Mouse (Mus musculus): ENCODE measurements around the gene Ccn6. TPM values are rescaled to one million over a fixed set of nuclear protein-coding genes. Genes with fewer than 3 reads are reported as not detected.
A peak's percentile ranks its signal among the peaks of the same experiment; 100 is the strongest.
"Not testable (repeated sequence)": the region's sequence is repeated elsewhere in the genome, so short reads cannot be mapped to it uniquely, and the experiment has no call there.

Gene Ccn6
- total RNA-seq (2021) = not detected
- long read RNA-seq, experiment 1 = 0 reads
- long read RNA-seq, experiment 2 = 0 reads

GRCm38 (mm10) chr10:39163694-39164093 is at the start of gene Ccn6:
Gene Ccn6 (minus strand): TSS chr10:39163794.
- no peak for DNase-seq

- no peak for DNase-seq
Observed at GRCm38 (mm10) chr10:39210031-39210430, 46.4 kb upstream of the Ccn6 start.

- DNase-seq = peak; percentile 34 to 41
Observed at GRCm38 (mm10) chr10:39209161-39210025, 45.8 kb upstream of the Ccn6 start.

DNA sequence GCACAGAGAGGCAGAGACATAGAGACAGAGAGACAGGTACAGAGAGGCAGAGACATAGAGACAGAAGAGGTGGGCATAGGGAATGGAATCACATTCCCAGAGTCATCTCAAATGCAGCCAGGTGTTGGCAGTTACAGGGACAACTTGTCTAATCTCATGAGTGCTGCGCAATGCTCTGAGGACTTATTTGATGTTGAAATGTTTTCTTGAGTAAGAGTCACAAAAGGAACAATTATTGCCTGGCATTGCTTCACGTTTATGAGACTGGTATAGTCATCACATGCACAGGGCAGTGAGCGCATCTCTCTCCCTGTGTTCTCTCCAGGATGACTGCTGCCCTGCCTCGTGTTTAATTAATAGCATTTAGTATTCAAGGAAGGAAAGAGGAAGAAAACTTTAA is 45.1 kb upstream of the Ccn6 start:
- peak in 1 of 2 experiments; percentile 12 for DNase-seq

DNA sequence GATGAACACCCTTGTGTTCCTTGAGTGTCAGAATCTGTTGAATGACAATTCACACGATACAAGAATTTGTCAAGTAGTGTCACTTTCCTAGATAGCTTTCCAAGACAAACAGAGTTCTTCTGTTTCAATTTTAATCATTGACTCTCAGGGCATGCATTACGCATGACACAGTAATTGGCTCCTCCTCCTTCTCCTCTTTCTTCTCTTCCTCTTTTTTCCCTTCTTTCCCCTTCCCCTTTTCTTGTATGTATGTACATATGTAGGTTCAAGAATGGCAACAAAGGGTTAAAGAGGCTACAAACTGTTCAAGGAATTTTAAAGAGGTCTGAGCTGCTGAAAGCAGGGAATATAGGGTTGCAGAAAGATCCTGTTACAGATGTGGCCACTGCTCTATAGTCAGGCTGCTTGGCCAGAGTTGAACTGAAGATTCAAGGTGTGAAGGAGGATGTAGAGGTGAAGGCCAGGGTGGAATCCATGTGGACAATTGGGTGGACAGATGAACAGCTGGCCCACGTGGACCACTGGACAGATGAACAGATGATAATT is 43.8 kb upstream of the Ccn6 start:
- DNase-seq = no peak

- DNase-seq = no peak
Observed at GRCm38 (mm10) chr10:39202490-39202889, 38.9 kb upstream of the Ccn6 start.

- not testable (repeated sequence) for DNase-seq
Observed at GRCm38 (mm10) chr10:39198216-39198615, 34.6 kb upstream of the Ccn6 start.

- no peak for DNase-seq
Observed at GRCm38 (mm10) chr10:39192673-39193072, 29.1 kb upstream of the Ccn6 start.

- no peak for DNase-seq
Observed at GRCm38 (mm10) chr10:39185545-39185906, 21.9 kb upstream of the Ccn6 start.

DNA sequence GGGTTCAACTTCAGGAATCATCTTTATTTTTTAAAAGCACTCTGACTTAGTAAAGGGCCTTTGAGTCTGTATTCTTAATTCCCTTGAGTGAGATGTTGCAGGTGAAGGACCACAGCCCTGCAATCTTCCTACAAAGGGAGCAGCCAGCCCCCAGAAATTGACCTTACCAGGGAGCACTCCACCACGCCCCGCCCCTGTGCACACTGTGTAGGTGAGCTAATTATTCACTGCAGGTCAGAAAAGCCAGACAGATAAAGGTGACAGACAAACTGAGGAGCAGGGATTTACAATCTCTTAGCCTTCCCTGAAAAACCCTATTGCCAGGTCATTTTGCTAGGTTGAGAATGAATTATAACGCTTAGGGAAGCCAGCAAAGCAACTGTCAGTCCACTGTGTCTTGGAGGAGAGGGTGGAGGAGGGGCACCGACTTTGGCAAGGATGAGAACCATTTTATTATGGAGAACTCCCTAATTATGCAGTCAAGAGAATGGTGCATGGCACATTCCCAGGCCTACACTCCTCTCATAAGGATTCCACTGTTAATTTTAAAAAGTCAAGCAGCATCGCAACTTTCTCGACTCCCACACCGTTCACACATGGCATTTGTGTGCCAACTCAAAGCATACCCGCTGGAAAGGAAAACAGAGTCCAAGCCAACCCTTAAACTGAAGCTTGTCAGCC is 21.4 kb upstream of the Ccn6 start:
- no peak for DNase-seq

DNA sequence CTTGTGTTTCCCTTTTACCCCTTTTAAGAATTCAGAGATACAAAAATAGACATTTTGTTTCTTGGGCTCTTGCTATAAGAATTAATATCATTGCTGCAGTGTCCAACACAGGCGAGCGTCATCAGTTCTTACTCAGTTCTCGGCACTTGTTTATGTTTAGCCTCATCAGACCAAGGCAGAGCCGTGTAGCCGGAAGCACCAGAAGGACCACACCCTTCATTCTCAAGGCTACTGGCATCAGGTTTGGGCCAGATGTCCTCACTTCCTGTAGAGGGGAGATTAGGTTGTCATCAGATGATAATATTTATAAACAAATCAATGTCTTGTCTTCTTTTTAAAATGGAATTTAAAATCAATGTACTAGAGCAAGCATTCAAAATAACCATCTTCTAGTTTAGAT is 13.4 kb upstream of the Ccn6 start:
- peak in 1 of 2 experiments; percentile 43 for DNase-seq

DNA sequence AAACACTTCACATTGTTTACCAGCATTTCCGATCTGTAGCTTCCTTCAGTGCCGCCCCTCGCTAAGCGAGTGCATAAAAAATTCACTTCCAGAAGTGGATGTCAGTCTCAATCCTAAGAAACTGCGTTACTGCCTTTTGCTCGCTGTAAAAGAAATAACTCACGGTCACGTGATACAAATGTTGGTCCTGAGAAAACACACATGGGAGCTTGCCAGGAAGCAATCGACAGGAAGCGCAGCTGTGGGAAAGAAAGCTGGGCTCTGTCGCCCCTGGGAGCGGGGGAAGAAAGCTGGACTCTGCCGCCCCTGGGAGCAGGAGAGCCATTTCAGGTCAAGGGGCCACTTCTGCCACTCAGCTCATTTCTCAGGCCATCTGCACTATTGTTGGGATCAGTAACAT is 9.5 kb upstream of the Ccn6 start:
- peak; percentile 71 to 73 for DNase-seq

GRCm38 (mm10) chr10:39172540-39172931 is 8.9 kb upstream of the Ccn6 start:
- peak in 1 of 2 experiments; percentile 40 for DNase-seq

GRCm38 (mm10) chr10:39171603-39172539 is 8.3 kb upstream of the Ccn6 start:
- peak; percentile 93 for DNase-seq

DNA sequence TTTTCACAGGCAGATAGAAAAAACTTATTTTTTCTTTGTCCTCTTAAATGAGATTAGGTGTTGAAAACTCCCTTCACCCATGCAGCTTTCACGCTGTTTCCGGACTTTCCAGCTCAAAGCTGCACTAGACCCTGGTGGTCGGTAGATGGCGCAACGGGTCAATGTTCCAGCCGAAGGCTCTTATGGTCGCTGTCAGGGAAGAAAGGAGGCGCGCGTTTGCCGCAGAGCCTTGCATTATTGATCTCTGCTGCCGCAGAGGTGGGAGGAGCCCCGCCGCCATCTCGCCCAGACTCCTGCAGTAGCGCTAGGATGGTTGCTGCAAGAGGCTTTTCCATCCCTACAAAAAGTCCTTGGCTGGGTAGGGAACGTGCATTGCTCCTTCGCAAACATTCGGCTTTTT is 7.5 kb upstream of the Ccn6 start:
- DNase-seq = peak; percentile 93 to 95

- DNase-seq = no peak
Observed at GRCm38 (mm10) chr10:39170706-39171105, 7.1 kb upstream of the Ccn6 start.

DNA sequence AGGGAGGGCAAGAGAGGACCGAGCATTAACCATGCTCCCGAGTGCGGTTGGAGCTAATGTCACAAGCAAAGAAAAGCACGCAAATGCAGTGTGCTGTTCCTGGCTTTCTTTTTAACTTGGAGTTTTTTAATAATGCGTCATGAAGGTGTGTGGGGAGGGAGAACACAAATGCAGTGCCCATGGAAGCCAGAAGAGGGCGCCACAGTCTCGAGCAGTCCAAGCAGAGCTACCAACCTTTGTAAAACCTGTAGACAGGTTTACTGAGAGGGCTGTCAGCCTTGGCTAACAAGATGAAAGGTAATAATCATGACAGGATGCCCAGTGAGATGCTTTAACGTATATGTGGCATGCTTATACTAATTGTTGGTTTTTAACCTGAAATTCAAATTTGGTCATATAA is 6.6 kb upstream of the Ccn6 start:
- peak; percentile 47 to 81 for DNase-seq

DNA sequence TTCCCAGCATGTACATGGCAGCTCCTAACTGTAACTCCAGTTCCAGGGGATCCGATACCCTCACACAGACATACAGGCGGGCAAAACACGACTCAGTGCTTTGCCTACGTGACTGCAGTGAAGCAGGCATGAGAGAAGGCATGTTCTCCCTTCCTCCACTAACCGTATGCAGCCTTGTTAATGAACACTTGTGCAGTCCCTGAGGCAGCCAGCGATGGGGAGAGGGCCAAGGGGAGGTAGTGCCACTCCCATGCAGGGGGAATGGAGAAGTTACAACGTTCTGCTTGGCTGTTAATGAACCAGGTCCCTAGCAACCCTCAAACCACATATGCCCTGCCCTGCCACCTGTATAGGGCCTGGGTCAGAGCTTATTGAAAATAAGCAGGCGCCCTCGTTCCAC is 6.0 kb upstream of the Ccn6 start:
- DNase-seq = no peak

- DNase-seq = no peak
Observed at GRCm38 (mm10) chr10:39167611-39168010, 4.0 kb upstream of the Ccn6 start.

- DNase-seq = peak in 1 of 2 experiments; percentile 35
Observed at GRCm38 (mm10) chr10:39165632-39166115, 2.1 kb upstream of the Ccn6 start.

- DNase-seq = no peak
Observed at GRCm38 (mm10) chr10:39162666-39163484, 719 bp downstream of the Ccn6 start.
